Mouse (Mus musculus): ENCODE measurements around the gene Nxph4.

Gene Nxph4

GRCm38 (mm10) chr10:127542720-127543119 lies 8.4 kb upstream of the Nxph4 start:
- no peak for DNase-seq (ENCODE audit: low spot score in 2 of 2)

GRCm38 (mm10) chr10:127542084-127542483 lies 7.7 kb upstream of the Nxph4 start:
- no peak for DNase-seq (ENCODE audit: low spot score in 2 of 2)

DNA sequence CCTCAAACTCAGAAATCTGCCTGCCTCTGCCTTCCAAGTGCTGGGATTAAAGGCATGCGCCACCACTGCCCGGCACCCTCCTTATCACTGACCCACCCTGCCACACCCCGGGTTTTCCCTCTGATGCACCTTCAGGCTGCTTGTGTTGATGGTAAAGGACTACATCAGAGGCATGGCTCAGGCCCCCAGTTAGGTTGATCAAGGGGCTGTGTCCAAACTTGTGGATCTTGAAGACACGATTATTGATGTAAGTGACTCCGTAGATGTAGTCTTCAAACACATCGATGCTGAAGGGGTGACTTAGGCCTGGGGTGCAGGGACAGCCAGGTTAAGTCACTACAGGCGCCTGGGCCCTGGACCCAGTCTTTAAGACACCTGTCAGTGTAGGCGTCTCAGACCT lies 7.2 kb upstream of the Nxph4 start:
- DNase-seq (ENCODE audit: low spot score in 2 of 2) = no peak

DNA sequence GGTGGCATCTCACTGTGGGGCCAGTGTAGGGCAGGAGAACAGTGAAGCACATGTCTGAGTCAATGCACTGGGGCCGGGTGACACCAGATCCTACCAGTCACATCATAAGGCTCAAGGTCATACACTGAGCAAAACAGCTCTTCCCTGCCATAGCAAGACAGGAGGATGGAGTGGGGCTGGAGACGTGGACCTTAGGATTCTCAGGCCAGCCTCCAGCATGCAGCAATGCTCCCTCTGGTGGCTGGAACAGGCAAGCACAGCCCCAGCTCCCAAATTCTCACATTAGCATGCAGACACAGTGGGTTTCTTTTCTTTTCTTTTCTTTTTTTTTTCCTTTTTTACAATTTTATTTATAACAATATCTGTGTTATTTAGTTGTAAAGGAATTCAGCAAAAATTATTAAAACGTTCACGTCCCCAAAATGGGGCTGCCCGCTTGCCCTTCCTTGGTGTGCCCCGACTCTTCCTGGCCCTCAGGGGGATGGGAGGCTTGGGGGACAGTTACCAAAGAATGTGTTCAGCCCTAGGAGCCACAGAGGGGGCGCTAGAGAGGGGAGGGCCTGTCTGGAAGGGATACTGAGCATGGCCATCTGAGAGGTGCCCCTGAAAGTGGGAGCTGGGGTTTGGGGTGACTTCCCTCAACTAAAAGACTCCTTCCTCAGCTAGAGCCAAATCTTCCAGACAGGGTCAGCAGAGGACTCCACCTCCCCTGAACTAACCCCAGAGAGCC lies 3.7 kb upstream of the Nxph4 start:
- peak; percentile 56 to 57 for DNase-seq (ENCODE audit: low spot score in 2 of 2)

DNA sequence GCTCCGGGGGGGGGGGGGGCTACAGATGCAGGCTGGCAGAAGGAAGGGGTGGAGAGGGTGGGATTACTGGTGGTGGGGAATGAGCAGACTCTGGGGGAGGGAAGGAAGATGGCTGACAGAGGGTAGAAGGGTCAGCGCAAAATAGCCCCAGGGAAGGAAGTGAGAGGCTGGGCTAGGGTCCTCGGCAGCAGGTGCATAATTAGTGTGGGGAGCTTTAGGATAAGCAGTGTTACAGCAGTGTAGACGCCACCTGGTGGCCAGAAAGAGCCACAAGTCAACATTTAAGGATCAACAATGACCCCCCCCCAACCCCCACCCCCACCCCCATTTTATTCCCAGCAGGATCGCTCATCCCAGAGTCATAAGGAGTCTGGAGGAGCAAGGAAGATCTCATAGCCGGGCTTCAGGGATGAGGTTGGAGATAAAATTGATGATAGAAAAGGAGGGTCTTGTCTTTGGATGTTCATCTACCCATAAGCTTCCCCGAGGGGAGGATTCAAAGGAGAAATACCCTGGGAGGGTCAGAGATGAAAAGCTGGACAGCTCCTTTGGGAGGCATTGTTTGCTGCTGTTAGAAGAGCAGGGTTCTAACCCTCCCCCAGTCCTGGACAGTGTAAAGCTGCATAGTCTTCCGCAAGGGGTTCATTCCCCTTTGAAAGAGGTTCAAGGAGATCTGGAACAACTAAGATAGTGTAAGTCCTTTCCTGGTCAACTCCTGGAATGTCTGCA lies 2.4 kb upstream of the Nxph4 start:
- DNase-seq (ENCODE audit: low spot score in 2 of 2) = peak in 1 of 2 experiments; percentile 32

GRCm38 (mm10) chr10:127534929-127535384 lies 598 bp upstream of the Nxph4 start:
- no peak for DNase-seq (ENCODE audit: low spot score in 2 of 2)

DNA sequence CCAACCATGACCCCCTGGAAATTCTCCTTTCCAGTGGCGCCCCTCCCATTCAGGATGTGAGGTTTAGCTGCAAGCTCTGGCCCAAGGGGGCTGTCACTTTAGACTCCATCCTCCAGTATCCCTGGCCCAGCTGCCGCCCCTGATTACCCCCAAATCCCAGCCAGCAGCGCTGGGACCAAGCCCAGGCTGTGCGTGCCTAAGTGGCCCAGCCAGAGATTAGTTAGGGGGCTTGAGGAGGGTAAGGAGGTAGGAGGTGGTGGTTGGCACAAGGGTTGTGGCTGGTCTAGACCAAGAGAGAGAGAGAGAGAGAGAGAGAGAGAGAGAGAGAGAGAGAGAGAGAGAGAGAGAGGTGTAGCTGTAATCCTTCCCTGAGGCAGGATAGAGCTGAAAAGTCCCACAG lies 2.8 kb downstream of the Nxph4 start:
- DNase-seq (ENCODE audit: low spot score in 2 of 2) = no peak

DNA sequence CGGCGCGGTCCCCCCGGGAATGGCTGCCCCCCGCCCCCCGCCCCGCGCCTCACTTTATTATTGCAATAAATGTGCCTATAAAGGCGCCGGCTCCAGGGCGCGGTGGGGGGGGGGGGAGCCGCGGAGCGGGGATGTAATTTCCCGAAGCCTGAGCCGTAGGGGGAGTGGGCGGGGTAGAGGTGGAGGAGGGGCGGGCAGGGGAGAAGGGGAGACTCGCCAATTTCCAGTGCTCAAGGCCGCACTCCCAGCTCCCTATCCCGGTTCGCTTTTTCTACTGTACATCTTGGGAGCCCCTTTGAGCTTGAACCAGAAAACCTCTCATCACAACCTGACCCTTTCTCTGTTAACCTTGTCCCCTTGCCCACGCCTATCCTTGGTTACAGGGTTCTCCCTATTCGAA lies 3.4 kb downstream of the Nxph4 start:
- no peak for DNase-seq (ENCODE audit: low spot score in 2 of 2)

- no peak for DNase-seq (ENCODE audit: low spot score in 2 of 2)
Measured at GRCm38 (mm10) chr10:127527481-127527880, 6.9 kb downstream of the Nxph4 start.

GRCm38 (mm10) chr10:127526681-127527080 lies 7.7 kb downstream of the Nxph4 start:
- DNase-seq (ENCODE audit: low spot score in 2 of 2) = no peak

DNA sequence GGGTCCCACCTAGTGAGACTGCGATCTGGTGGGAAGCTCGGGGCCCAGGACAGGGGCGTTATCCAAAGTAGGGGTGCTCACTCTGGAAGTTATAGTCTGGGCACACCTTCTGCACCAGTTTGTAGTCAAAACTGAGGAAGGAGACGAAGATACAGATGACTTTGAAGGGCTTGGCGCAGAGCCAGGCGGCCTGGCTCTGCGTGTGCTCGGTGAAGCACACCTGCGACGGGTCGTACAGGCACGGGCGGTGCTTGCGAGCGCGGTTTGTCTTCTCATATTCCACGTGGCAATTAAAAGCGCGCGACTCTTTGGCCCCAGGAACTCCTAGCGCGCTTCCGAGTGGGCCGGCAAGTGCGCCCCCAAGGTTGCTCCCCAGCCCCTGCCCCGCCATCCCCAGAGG lies 8.3 kb downstream of the Nxph4 start:
- no peak for DNase-seq (ENCODE audit: low spot score in 2 of 2)

DNA sequence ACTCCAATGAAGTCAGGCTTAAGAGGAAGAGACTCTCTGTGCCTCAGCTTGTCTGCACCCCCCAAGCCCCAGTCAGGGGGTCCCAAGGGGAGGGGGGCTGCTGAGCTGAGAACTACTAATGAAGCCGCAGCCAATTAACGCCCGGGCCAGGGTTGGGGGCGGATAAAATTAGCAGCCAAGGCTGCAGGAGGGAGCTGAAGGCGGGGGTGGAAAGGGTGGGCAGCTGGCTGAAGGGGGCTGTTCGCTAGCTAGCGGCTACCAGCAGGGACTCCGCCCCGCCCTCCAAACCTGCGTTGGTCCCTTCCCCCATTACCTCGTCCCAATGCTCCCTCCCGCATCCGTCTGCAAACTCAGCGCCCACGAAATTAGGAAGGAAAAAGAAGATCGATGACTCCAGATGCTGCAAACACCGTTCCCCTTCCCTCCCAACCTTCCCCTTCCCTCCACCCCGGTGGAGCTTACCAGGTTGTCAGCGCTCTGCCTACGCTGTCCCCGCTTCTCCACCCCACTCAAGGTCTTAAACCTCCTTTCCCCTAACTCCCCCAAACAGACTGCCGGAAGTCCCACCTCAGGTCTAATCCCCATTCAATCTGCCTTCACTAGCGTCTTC lies 9.6 kb downstream of the Nxph4 start:
- DNase-seq (ENCODE audit: low spot score in 2 of 2) = no peak

GRCm38 (mm10) chr10:127522088-127522581 lies 12.2 kb downstream of the Nxph4 start, which contains the start of gene Shmt2:
TSS of gene Shmt2 (minus strand) at chr10:127522444.
- DNase-seq (ENCODE audit: low spot score in 2 of 2) = peak; percentile 77 to 85

- no peak for DNase-seq (ENCODE audit: low spot score in 2 of 2)
Measured at GRCm38 (mm10) chr10:127521611-127522080, 12.7 kb downstream of the Nxph4 start.

GRCm38 (mm10) chr10:127520714-127521357 lies 13.5 kb downstream of the Nxph4 start:
- DNase-seq (ENCODE audit: low spot score in 2 of 2) = no peak

DNA sequence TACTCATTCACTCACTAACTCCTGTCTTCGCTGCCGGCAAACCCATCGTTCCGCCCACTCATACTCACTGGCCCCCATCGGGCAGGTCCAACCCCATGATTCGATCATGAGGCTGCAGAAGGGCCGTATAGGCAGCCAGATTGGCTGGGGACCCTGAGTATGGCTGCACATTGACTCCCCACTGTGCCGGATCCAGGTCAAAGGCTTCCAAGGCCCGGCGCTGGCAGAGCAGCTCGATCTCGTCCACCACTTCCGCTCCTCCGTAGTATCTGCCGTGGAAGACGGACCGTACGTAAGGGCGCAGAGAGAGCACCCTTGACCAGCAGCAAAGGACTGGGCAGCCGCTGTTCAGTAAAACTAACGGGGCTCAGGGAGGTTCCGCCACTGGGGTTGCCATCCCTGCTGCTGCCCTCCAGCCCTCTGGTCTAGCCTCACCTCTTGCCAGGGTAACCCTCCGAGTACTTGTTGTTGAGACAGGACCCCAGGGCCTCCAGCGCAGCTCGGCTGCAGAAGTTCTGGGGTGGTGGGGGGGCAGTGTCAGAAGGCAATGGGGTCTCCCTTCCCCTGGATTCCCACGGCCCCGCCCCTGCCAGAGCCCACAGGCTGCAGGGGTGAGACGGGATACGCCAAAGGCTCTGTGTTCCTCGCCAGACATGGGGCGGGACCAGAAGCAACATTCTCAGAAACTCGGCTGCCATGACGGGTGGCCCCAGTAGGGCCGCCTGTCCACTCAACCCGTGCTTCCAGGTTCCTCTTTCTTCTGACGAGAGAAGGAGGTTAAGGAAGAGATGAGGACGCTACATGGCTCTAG lies 14.3 kb downstream of the Nxph4 start:
- no peak for DNase-seq (ENCODE audit: low spot score in 2 of 2)

DNA sequence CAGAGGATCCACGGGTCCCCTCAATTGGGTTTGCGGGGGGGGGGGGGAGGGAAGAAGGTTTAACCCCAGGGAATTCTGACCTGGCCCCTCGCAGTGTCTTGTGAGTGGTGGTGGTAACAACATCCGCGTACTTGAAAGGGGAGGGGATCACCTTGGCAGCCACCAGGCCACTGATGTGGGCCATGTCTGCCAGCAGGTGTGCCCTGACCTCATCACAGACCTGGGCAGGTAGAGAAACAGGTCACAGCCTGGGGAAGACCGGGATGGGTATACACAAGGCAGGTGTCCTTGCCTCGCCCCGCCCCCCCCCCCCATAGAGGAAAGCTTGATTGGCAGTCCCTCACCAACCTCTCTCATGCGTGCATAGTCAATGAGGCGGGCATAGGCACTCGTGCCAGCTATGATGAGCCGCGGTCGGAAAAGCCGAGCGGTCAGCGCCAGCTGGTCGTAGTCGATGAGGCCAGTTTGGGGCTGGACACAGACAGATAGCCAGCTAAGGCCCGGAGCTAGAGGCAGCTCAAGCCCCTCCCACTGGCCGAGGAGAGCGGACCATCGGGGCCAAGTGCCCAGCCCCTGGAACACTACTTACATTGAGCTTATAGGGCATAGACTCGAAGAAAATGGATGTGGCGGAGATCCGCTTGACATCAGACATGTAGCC lies 15.2 kb downstream of the Nxph4 start:
- no peak for DNase-seq (ENCODE audit: low spot score in 2 of 2)

DNA sequence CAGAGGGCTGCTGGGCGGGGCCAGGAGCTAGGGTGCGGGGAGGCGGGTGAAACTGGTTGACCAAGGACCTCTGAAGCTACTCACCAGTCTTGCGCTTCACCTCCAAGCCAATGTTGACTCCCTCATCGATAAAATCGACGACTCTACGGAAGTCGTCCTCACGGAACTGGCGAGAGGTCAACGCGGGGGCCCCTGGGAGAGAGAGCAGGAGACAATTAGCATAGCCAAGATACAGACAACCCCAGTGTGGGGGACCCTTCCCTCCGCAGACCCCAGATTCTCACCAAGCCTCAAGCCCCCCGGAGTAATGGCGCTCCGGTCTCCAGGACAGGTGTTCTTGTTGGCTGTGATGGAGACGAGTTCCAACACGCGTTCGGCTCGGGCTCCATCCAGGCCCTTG lies 16.4 kb downstream of the Nxph4 start:
- no peak for DNase-seq (ENCODE audit: low spot score in 2 of 2)

DNA sequence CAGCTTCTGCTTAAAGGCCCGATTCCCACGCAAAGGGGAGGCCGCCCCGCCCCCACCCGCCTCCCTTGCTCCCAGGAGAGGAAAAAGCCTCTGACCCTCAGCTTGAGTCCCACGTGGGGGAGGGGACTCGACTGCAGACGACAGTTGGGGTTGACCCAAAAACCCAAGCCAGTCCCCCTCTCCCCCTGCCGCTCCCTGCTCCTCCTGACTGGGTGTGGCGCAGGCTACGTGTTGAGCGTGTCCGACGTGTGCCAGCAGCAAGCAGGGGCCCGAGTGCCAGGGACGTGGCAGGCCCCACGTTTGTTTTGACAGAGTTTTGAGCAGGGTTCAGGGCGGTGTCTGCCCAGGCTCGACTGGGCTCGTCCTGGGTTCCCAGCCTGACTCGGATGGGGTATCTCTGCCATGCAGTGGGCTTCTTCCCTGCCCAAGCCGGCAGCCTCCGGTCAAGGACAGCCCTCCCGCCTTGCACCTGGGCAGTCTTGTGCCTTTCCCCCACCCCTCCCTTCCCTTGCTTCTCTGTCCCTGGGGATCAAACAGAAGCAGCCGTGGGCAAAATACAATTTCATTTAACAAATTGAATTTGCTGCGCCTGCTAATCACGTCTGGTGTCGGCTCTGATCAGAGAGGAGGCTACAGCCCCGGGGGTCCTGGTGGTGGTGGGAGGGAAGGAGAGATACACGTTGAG lies 17.6 kb downstream of the Nxph4 start:
- no peak for DNase-seq (ENCODE audit: low spot score in 2 of 2)

GRCm38 (mm10) chr10:127515983-127516459 lies 18.3 kb downstream of the Nxph4 start:
- DNase-seq (ENCODE audit: low spot score in 2 of 2) = no peak

Data from spleen, postnatal 36 days (tissue).